Mouse (Mus musculus) olfactory bulb, adult 2 months (tissue): Measurements from ENCODE around the gene Mindy4. TPM values are rescaled to one million over a fixed set of nuclear protein-coding genes. Genes with fewer than 3 reads are reported as not detected.

Experiments
- H3K27ac ChIP-seq: fragments of 200-500 bp; 2 replicates; pipeline ENCODE4 v1.5.1; 2012; ENCODE audit warnings: low read depth, low read length; ENCODE audit not compliant: insufficient read depth
- H3K4me1 ChIP-seq: fragments of 200-500 bp; 2 replicates; pipeline ENCODE4 v1.6.1; 2012; ENCODE audit warnings: low read length; ENCODE audit not compliant: control insufficient read depth, insufficient read depth
- H3K4me3 ChIP-seq: fragments of 200-500 bp; 2 replicates; pipeline ENCODE4 v1.5.1; 2012; ENCODE audit warnings: mild to moderate bottlenecking, low read depth, low read length, moderate library complexity; ENCODE audit not compliant: insufficient read depth
- CTCF ChIP-seq: fragments of 200-500 bp; IDR thresholded peaks from 2 replicates; pipeline ENCODE4 v1.5.1; 2012; ENCODE audit warnings: low read depth, mild to moderate bottlenecking, low read length, moderate library complexity; ENCODE audit not compliant: insufficient read depth
- POLR2A ChIP-seq: fragments of 200-500 bp; IDR thresholded peaks from 2 replicates; pipeline ENCODE4 v1.6.1; 2012; ENCODE audit warnings: mild to moderate bottlenecking, low read depth, low read length, moderate library complexity; ENCODE audit not compliant: insufficient read depth
- WGBS: fragments of 180-500 bp; shearing (Covaris S2); methylation state at CpG from one replicate; pipeline ENCODE4 v1.1.7; 2018; 5-methylcytosine and 5-hydroxymethylcytosine counted together
- polyA plus RNA-seq: library from polyadenylated mRNA; stranded (reverse); fragments of >200 nt; gene quantifications from 2 replicates; pipeline ENCODE4 v1.2.4, GENCODE M21; 2012; ENCODE audit warnings: low replicate concordance; ENCODE audit not compliant: missing spikeins, insufficient read depth, insufficient read length

Mindy4 gene
- polyA plus RNA-seq, 1 experiment, result not detected

DNA sequence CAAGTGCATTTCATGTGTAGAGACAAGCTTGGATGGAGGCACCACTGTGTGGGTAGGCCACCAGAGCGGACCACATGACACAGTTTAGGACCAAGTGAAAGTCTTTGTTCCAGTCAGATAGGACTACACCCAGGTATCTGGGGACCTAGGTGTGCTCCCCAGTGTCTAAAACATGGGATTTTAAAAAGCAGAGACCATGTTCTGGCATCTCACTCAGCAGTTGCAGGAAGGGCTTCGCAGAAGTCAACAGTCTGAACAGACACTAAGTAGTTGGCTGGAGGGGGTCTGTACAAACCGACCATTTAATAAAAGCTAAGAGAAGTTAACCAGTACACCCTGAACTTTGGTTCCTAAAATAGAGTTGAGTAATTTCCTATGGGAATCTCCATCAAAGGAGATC lies 10.0 kb upstream of the Mindy4 start:
- no peaks in the 10 kb centered on the region for H3K4me1 ChIP-seq
- no peak overlapping the region for H3K27ac ChIP-seq
- no peak for TF ChIP-seq CTCF
- TF ChIP-seq POLR2A, result no peak
- WGBS, result 93% methylated on average over 3 of the region's 3 CpGs
- no peak overlapping the region for H3K4me3 ChIP-seq

DNA sequence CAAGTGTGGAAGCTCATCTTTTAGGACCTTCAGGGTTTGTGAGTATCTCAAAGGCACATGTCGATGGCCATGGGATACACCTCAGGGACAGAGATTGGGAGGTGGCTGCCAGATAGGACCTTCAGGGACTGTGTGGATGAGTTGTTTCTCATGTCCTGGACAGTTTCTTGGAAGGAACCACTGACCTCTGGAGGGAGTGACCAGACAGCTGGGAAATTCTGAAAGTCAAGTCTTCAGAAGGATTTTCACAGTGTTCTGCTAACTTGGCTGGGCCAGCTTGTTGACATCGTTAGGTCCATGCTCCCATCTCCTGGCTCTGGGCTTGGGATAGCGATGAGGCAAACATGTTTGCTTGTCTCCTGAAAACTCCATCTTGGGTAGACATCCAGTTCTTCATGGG lies 4.1 kb upstream of the Mindy4 start:
- TF ChIP-seq POLR2A (no peak), CTCF (no peak)
- peaks cover 4% of the 10 kb centered on the region; the same call in 1 of the 2 replicates for H3K4me1 ChIP-seq
- WGBS, result 98% methylated on average over 3 of the region's 3 CpGs
- no peak overlapping the region for H3K4me3 ChIP-seq
- H3K27ac ChIP-seq, result no peak overlapping the region

GRCm38 (mm10) chr6:55203931-55204330 lies 748 bp downstream of the Mindy4 start:
- peaks cover 6% of the 10 kb centered on the region; the same call in 1 of the 2 replicates for H3K4me1 ChIP-seq
- 16% methylated on average over 3 of the region's 3 CpGs for WGBS
- TF ChIP-seq POLR2A, result no peak
- H3K27ac ChIP-seq, result 0 out of 2 replicates have a peak overlapping the region, but pooled peaks have one; percentile 92
- H3K4me3 ChIP-seq, result peak overlapping the region; percentile 71

- 89% methylated on average over 8 of the region's 8 CpGs for WGBS
- Histone ChIP-seq H3K4me1 (peaks cover 7% of the 10 kb centered on the region), H3K4me3 (no peak overlapping the region), H3K27ac (no peak overlapping the region)
- no peak for TF ChIP-seq CTCF
- TF ChIP-seq POLR2A, result no peak
These were observed 4.6 kb downstream of the Mindy4 start for GRCm38 (mm10) chr6:55207786-55208185.

DNA sequence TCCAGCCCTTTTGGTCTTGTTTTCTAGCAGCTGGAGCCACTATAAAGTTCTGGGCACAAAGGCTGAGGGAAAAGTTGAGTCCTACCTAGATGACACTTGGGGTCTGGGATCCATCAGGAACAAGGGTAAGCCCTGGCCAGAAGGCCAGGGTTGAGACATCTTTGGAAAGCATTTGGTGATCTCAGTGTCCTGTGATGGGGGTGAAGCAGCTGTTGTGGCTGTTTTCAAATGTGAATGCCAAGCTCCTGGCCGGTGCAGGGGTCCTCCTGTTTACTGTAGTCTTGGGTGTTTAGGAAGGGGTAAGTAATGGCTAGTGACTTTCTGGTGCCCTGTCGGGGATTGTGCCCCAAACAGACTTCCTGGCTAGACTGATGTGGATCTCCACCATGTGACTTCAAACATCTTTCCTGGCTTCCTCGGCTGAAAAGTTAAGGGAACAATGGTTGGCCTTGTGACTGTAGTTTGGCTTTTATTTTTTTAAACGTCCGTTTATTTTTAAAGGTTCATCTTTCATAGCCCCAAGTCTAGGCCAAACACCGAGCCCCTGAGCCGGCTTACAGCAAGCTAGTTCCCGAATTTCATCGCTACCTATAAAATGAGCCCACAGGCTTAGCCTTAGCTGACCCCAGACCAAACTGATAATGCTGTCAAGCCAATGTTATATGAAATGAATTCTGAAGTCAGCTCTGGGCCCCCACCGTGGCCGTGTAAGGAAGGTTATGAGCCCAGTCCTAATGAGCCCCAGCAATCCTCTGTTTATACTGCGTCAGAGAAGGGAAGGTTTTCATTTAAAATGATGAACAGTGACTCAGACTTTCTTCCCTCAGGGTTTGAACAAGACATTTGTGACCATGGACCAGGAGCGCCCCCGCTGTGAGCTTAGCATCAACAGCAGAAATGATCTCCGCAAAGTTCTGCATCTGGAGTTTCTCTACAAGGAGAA lies 7.5 kb downstream of the Mindy4 start:
- no peak overlapping the region for H3K4me3 ChIP-seq
- TF ChIP-seq POLR2A, result no peak
- TF ChIP-seq CTCF, result no peak
- 83% methylated on average over 15 of the region's 15 CpGs for WGBS
- peaks cover 2% of the 10 kb centered on the region; the same call in 1 of the 2 replicates for H3K4me1 ChIP-seq
- H3K27ac ChIP-seq, result no peak overlapping the region

DNA sequence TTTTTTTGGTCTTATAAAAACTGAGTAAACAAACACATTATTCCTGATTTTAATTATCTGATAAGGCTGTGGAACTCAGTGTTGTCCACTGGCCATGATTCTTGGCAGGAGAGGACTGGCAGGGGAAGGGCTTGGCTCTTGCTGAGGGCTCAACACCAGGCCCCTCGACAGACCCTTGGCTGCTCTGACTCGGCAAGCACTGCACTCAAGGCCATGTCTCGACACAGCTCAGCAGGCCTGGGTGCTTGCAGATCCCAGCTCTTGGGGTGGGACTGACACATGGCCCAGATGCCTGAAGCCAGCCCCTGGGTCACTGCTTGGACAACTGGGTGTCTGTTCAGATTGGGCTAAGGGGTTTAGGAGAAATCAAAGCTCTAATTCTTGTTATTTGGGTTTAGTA lies 11.4 kb downstream of the Mindy4 start:
- TF ChIP-seq POLR2A (no peak), CTCF (no peak)
- no peak overlapping the region for H3K4me3 ChIP-seq
- no peak overlapping the region for H3K27ac ChIP-seq
- H3K4me1 ChIP-seq, result no peaks in the 10 kb centered on the region; the same call in 1 of the 2 replicates
- WGBS, result 46% methylated on average over 3 of the region's 3 CpGs

GRCm38 (mm10) chr6:55218232-55218631 lies 15.0 kb downstream of the Mindy4 start:
- 78% methylated on average over 9 of the region's 9 CpGs for WGBS
- Histone ChIP-seq H3K4me1 (no peaks in the 10 kb centered on the region; the same call in 1 of the 2 replicates), H3K4me3 (no peak overlapping the region), H3K27ac (no peak overlapping the region)
- TF ChIP-seq POLR2A (no peak), CTCF (no peak)

DNA sequence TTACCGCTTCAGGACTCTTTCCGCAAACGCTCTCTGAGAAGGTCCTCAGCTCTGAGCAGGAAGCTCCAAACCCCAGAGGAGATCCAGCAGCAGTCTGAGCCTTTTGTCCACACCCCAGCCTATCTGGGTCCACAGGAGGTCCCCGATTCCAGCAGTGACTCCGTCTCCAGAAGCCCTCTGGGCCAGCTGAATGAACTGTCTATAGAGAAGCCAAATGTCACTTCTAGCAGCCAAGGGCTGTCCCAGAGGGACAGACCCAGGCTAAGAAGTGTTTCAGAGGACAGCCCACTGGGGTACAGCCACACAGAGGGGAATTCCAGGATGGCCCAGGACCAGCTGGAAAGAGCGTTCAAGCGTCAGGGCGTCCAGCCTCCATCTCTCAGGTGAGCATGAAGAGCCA lies 20.8 kb downstream of the Mindy4 start:
- TF ChIP-seq POLR2A (no peak), CTCF (no peak)
- whole genome bisulfite sequencing, result 86% methylated on average over 8 of the region's 8 CpGs

GRCm38 (mm10) chr6:55230048-55230447 lies 26.9 kb downstream of the Mindy4 start:
- TF ChIP-seq CTCF (no peak), POLR2A (no peak)
- 84% methylated on average over 8 of the region's 8 CpGs for WGBS
- H3K4me3 ChIP-seq, result no peak overlapping the region
- H3K4me1 ChIP-seq, result 0 out of 2 replicates have a peak, but pooled peaks cover 2% of the 10 kb centered on the region
- H3K27ac ChIP-seq, result no peak overlapping the region

More for the DNA sequence above, 20.8 kb downstream of the Mindy4 start:
- H3K27ac ChIP-seq, result no peak overlapping the region
- H3K4me1 ChIP-seq, result no peaks in the 10 kb centered on the region
- H3K4me3 ChIP-seq, result no peak overlapping the region
